Mouse (Mus musculus) heart, embryonic 16.5 days (tissue): ENCODE results near the gene Anks1. TPM values are rescaled to one million over a fixed set of nuclear protein-coding genes. Genes with fewer than 3 reads are reported as not detected.

Source experiments
- ATAC-seq: fragments of 200-750 bp; cut with Nextera tagmentation; replicated peaks from 2 replicates; pipeline ENCODE4 v1.8.0; 2017; ENCODE audit warnings: moderate number of reproducible peaks; ENCODE audit not compliant: insufficient read depth, low FRiP score; ENCODE audit errors: extremely low read depth
- H3K27ac ChIP-seq: fragments of 300-500 bp; sonication (generic); 2 replicates; pipeline ENCODE4 v1.5.1; 2014; ENCODE audit warnings: mild to moderate bottlenecking, low read length, control low read depth, moderate library complexity
- H3K27me3 ChIP-seq: fragments of 300-500 bp; sonication (generic); 2 replicates; pipeline ENCODE4 v1.6.1; 2014; ENCODE audit warnings: low read length, mixed read lengths; ENCODE audit not compliant: control insufficient read depth, insufficient read depth
- H3K36me3 ChIP-seq: fragments of 300-500 bp; sonication (generic); 2 replicates; pipeline ENCODE4 v1.6.1; 2014; ENCODE audit not compliant: control insufficient read depth, insufficient read depth
- H3K4me1 ChIP-seq: fragments of 300-500 bp; sonication (generic); 2 replicates; pipeline ENCODE4 v1.6.1; 2014; ENCODE audit warnings: low read length, mixed read lengths; ENCODE audit not compliant: control insufficient read depth, insufficient read depth
- H3K4me2 ChIP-seq: fragments of 300-500 bp; sonication (generic); 2 replicates; pipeline ENCODE4 v1.6.1; 2014; ENCODE audit warnings: low read depth, mild to moderate bottlenecking, control low read depth, low read length
- H3K4me3 ChIP-seq: fragments of 300-500 bp; sonication (generic); 2 replicates; pipeline ENCODE4 v1.5.1; 2014; ENCODE audit warnings: mild to moderate bottlenecking, control low read depth, low read length
- H3K9ac ChIP-seq: fragments of 300-500 bp; sonication (generic); 2 replicates; pipeline ENCODE4 v1.6.1; 2014; ENCODE audit warnings: low read length, control low read depth
- H3K9me3 ChIP-seq: fragments of 300-500 bp; sonication (generic); replicated peaks from 2 replicates; pipeline ENCODE4 v1.6.1; 2016; ENCODE audit warnings: low read length; ENCODE audit not compliant: control insufficient read depth
- WGBS: fragments of 180-500 bp; shearing (Covaris S2); extraction: QIAGEN DNeasy Blood & Tissue Kit; methylation state at CpG from one replicate; pipeline ENCODE4 v1.1.7; 2014; 5-methylcytosine and 5-hydroxymethylcytosine counted together
- polyA plus RNA-seq: library from polyadenylated mRNA; unstranded; fragments of >200 nt; fragmentation: Nextera tagmentation; extraction: Ambion mirVana; gene quantifications from 2 replicates; pipeline ENCODE4 v1.2.1, GENCODE M21; 2015

Anks1 gene
- polyA plus RNA-seq, 1 experiment from 2014 or later, result 11.4 TPM

DNA sequence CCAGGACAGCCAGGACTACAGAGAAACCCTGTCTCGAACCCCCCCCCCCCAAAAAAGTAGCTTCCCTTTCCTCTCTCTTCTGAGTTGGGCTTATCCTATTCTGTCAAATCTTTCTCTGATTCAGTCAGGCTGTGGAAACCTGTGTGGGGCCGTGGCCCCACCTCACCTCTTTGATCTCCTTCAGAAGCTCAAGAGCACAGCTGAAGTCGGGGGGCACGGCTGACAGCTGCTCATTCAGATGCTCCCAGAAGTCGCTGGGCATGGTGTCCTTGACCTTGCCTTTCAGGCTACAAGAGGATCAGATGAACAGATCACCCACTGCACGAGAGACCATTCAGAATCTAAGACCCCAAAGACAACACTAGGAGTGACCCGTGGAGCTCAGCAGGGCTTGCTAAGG, 165.4 kb downstream of the Anks1 start:
- ATAC-seq, result no peak
- Histone ChIP-seq H3K9me3 (peaks cover 7% of the 10 kb centered on the region; the same call in 1 of the 2 replicates), H3K4me2 (no peak overlapping the region), H3K36me3 (no peaks in the 10 kb centered on the region), H3K27ac (no peak overlapping the region), H3K27me3 (peaks cover 2% of the 10 kb centered on the region; the same call in 1 of the 2 replicates), H3K4me3 (no peak overlapping the region), H3K4me1 (no peaks in the 10 kb centered on the region), H3K9ac (no peak overlapping the region)
- 46% methylated on average over 7 of the region's 7 CpGs for WGBS

DNA sequence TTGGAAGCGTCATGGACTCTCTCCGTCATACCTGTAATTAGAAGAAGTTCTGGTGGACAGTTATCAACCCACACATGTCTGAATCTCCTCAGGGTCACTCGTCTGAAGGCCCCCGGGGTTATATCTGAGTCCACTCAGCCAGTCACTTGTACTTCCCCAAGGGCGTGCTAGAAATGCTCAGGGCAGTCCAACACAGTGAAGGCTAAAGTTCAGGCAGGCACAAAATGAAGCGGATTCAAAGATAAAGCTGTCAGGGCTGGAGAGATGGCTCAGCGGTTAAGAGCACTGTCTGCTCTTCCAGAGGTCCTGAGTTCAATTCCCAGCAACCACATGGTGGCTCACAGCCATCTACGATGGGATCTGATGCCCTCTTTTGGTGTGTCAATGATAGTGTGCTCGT, 168.9 kb downstream of the Anks1 start:
- H3K9ac ChIP-seq, result no peak overlapping the region
- H3K4me1 ChIP-seq, result no peaks in the 10 kb centered on the region
- no peak overlapping the region for H3K4me3 ChIP-seq
- no peaks in the 10 kb centered on the region for H3K36me3 ChIP-seq
- WGBS, result 69% methylated on average over 9 of the region's 9 CpGs
- no peaks in the 10 kb centered on the region for H3K9me3 ChIP-seq
- no peak for ATAC-seq
- no peak overlapping the region for H3K27ac ChIP-seq
- no peak overlapping the region for H3K4me2 ChIP-seq
- H3K27me3 ChIP-seq, result 0 out of 2 replicates have a peak, but pooled peaks cover 2% of the 10 kb centered on the region

DNA sequence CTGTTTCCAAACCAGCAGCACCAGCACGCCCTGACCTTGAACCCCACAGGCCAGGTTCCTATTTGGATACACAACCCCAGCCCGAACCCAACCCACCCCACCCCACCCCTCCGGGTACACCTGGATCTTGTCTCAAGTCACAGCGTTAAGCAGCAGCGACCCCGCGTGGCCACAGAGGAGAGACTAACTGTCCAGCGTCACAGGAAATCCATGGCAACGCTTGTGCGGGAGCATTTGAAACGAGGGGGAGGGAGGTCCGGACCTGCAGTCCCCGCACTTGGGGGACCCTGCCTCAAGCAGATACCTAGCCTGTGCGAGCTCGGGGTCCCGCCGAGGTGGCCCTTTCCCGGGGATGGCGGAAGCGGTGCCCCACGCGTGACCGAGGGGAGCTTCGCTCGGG, 170.5 kb downstream of the Anks1 start:
- peak; percentile 29 for ATAC-seq
- Histone ChIP-seq H3K27me3 (0 out of 2 replicates have a peak, but pooled peaks cover 3% of the 10 kb centered on the region), H3K36me3 (no peaks in the 10 kb centered on the region), H3K9me3 (no peaks in the 10 kb centered on the region), H3K4me1 (no peaks in the 10 kb centered on the region), H3K9ac (peak overlapping the region; percentile 58), H3K4me2 (peak overlapping the region; percentile 77), H3K4me3 (peak overlapping the region; percentile 57), H3K27ac (no peak overlapping the region)
- WGBS, result under 1% methylated on average over 25 of the region's 25 CpGs

DNA sequence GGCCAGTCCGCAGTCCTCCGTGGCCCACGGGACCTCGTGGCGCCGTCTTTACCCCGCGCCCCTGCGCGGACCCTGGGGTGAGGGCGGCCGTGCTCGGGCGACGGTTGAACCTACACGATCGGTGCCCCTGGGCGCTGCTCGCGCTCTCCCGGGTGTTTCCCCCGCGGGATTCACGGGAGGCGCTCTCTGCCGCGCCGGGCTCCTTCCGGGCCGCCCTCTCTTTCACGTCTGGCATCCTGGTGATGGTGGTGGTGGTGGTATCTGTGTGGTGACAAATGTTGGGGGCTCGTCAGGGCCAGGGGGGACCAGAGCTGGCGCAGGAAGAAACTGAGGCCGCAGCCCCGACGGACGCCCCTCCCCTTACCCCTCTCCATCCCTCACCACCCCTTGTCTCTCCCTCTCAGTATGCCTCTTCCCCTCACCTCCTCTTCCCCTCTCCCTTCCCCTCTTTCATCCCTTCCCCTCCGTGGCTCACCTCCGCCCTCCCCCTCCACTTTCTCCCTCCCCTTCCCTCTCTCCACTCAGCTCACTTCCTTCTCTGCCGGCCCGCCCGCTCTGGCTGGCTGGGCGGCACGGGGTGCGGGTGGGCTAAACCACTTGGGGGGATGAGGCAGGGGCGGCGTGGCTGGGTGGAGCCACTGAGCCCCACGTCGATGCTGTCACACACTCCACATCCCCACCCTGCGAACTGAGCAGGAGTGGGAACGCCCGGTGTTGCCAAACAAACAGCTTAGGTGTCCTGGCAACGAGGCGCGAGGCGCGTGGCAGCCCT, 171.1 kb downstream of the Anks1 start, which contains the start of gene Tcp11:
Gene Tcp11 (minus strand): TSS at position 595 of the 772 bp plus-strand sequence.
- Histone ChIP-seq H3K27me3 (0 out of 2 replicates have a peak, but pooled peaks cover 3% of the 10 kb centered on the region), H3K4me2 (peak within 1 kb of the TSS; percentile 77), H3K9ac (peak within 1 kb of the TSS; percentile 58), H3K9me3 (no peaks in the 10 kb centered on the region), H3K4me3 (peak within 1 kb of the TSS; percentile 57), H3K36me3 (no peaks in the 10 kb centered on the region), H3K27ac (no peak within 1 kb of the TSS), H3K4me1 (no peaks in the 10 kb centered on the region)
- ATAC-seq, result peak; percentile 34
- 2% methylated on average over 57 of the region's 57 CpGs for WGBS

DNA sequence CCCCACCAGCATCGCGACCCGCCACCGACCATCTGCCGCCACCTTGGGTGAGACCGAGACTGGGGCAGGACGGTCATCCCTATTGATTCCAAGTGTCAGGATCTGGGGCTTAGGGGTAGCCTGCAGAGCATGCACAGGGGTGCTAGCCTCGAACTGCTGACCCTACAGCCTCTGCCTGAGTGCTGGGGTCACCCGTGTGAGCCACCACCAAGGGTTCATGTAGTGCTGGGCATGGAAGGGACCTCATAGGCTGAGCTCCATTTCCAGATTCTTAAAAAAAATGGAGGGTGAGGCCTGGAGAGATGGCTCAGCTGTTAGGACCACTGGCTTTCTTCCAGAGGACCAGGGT, 171.7 kb downstream of the Anks1 start:
- Histone ChIP-seq H3K36me3 (no peaks in the 10 kb centered on the region), H3K27me3 (0 out of 2 replicates have a peak, but pooled peaks cover 3% of the 10 kb centered on the region), H3K4me3 (no peak overlapping the region), H3K9ac (no peak overlapping the region), H3K9me3 (no peaks in the 10 kb centered on the region), H3K27ac (no peak overlapping the region), H3K4me2 (peak overlapping the region; percentile 77; the same call in 1 of the 2 replicates), H3K4me1 (no peaks in the 10 kb centered on the region)
- no peak for ATAC-seq
- WGBS, result 16% methylated on average over 9 of the region's 9 CpGs

DNA sequence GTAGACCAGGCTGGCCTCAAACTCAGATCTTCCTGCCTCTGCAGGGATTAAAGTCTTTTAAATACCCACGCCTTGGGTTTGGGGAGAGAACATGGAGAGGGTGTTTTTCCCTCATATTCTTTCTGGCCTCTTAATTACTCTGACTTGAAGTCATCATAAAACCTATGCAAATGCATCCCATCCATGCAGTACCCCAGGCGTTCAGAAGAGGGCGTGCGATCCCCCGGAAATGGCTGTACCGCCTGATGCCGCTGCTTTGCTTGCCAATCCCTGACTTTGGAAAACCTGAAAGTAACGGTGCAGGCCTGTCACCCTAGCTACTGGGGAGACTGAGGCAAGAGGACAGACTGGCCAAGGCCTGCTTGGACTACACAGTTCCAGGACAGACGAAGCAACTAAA, 172.3 kb downstream of the Anks1 start:
- Histone ChIP-seq H3K27me3 (0 out of 2 replicates have a peak, but pooled peaks cover 3% of the 10 kb centered on the region), H3K36me3 (no peaks in the 10 kb centered on the region), H3K27ac (no peak overlapping the region), H3K4me2 (no peak overlapping the region), H3K4me1 (no peaks in the 10 kb centered on the region), H3K4me3 (no peak overlapping the region), H3K9ac (no peak overlapping the region), H3K9me3 (no peaks in the 10 kb centered on the region)
- ATAC-seq, result no peak
- 62% methylated on average over 9 of the region's 9 CpGs for WGBS

DNA sequence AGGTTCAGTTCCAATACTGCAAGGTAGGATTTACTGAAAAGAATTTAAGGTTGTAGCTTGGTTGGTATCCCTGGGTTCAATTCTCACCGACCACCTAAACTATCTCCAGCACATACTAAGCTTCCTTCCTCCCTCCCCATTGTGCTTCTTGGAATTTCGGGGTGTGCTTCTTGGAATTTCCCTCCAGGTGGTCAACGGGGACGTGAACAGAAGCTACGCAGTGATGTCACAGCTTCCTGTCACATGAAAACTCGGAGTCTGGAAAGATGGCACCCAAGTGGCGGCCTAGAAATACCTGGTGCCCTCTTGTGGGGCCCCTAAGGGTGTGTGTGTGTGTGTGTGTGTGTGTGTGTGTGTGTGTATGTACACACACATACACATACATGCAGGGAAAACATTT, 172.8 kb downstream of the Anks1 start:
- Histone ChIP-seq H3K9me3 (no peaks in the 10 kb centered on the region), H3K36me3 (no peaks in the 10 kb centered on the region), H3K9ac (no peak overlapping the region), H3K27me3 (0 out of 2 replicates have a peak, but pooled peaks cover 3% of the 10 kb centered on the region), H3K27ac (no peak overlapping the region), H3K4me3 (no peak overlapping the region), H3K4me2 (no peak overlapping the region), H3K4me1 (no peaks in the 10 kb centered on the region)
- no peak for ATAC-seq
- WGBS, result 87% methylated on average over 7 of the region's 7 CpGs

DNA sequence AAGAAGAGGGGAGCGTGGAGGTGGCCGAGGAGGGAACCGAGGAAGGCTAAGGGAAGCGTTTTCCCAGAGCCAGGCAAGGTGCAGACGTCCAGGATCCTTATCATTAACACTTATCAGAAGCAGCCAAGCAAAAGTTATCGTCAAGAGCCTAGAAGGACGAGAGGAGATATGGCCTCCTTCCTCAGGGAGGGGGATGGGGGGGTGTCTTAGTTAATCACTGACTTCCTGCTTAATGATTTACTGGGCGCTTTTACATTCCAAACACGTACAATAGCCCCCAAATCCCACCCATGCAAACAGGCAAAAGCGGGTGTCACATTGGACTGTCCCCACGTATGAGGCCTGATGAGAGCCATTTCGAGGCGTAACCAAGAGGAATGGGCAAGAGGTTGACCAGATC, 173.8 kb downstream of the Anks1 start:
- Histone ChIP-seq H3K27me3 (0 out of 2 replicates have a peak, but pooled peaks cover 3% of the 10 kb centered on the region), H3K4me3 (no peak overlapping the region), H3K9me3 (no peaks in the 10 kb centered on the region), H3K27ac (no peak overlapping the region), H3K9ac (no peak overlapping the region), H3K36me3 (no peaks in the 10 kb centered on the region), H3K4me2 (no peak overlapping the region), H3K4me1 (no peaks in the 10 kb centered on the region)
- ATAC-seq, result no peak
- WGBS, result 41% methylated on average over 13 of the region's 13 CpGs

DNA sequence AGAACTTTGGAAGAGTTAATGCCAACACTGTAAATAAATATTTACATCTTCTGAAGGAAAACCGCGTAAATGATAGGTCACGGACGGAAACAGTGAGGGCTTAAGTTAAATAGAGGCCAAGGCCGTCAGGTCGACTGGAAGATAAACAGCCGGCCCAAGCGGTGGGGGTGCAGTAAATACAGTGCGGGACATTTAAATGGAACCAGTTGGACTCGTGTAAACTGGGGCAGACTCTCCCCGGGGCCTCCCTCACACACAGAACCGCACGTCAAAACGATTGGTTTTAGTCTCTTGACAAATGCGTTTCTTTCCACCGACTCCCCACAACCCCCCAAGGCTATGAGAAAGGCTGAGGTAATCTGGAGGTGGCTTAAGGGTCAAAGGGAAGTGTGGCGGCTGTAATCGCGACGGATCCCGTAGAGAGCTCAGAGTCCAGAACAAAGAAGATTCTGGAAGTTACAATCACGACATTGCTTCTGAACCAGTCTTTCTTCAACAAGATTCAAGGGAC, 175.3 kb downstream of the Anks1 start:
- Histone ChIP-seq H3K27me3 (0 out of 2 replicates have a peak, but pooled peaks cover 3% of the 10 kb centered on the region), H3K9ac (no peak overlapping the region), H3K9me3 (no peaks in the 10 kb centered on the region), H3K4me2 (no peak overlapping the region), H3K4me3 (no peak overlapping the region), H3K36me3 (no peaks in the 10 kb centered on the region), H3K4me1 (no peaks in the 10 kb centered on the region), H3K27ac (no peak overlapping the region)
- no peak for ATAC-seq
- WGBS, result 36% methylated on average over 22 of the region's 22 CpGs
